In the genomic region with DNA sequence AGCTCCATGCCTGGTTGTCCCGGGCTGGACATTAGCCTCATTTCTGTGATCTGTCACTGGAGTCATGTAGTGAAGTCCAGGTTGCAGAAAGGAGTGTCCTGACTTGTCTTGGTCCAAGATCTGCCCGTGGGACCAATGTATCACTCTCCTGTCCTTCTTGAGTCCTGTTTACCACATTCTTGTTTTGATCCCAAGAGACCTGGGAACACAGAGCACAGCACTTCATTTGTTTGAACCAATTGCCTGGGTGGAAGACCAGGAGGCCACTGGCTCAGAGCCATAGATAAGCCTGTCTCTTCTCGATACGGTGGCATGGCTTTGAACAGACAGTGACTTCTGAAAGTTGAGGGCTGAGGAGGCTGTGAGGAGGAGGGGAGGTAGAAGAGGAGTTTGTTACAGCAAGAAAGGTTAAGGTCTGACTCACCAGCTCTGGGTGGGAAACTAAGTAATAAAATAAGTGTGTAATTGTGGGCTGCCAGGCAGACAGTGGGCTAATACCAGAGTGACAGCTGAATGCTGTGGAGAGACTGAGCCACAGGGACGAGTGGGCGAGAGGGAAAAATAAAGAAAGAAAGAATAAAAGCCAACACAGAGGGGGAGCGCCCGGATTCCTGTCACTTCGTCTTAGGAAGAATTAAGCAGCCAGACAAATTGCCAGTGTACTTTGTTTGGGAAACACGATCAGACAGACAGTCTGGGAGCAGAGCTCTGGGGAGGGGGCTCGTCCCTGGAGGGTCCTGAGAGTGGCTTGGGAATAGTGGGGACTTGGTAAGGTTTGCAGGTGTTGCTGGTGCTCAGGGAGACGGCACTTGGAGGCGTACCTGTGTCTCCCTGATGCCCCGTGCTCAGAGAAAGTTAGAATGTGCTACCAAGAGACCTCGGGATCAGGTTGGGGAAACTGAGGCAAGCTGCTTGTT, we compare ENCODE assay signal across 17 mouse cellular contexts. TPM values are rescaled to one million over a fixed set of nuclear protein-coding genes. Genes with fewer than 3 reads are reported as not detected.
A peak's percentile ranks its signal among the peaks of the same experiment; 100 is the strongest.
DNase-seq lines count a peak whose midpoint lies in the region; ATAC-seq and TF ChIP-seq lines count a peak whose summit lies in the region.
"Had no signal": no experiment of that assay in that cellular context is flagged by ENCODE, and none has a peak within 500 bp of the region (broad histone marks: within the 10 kb centered on the region; RNA-seq: fewer than 3 reads in every experiment).

No protein-coding gene starts in this region.

- TF ChIP-seq POLR2A in kidney, adult 2 months (IDR thresholded peaks at IDR 0.05; ENCODE audit: low read depth, low read length): no peak

- DNase-seq in adrenal gland, adult (ENCODE audit: inconsistent age in 2 of 2, low spot score in 1 of 2): peak; percentile 18 to 57
- no peak for DNase-seq in adrenal gland, adult 18-20 months (ENCODE audit: low spot score in 2 of 2)
- peak; percentile 62 for DNase-seq in kidney, adult 2 months
- no peak for DNase-seq in midbrain, embryonic 11.5 days (ENCODE audit: low spot score, missing footprints)
- no peak for DNase-seq in spleen, postnatal 36 days (ENCODE audit: low spot score in 2 of 2)
- DNase-seq: cerebellum, adult 18-20 months; heart, postnatal 36 days; lung, postnatal 36 days; thymus, adult 2 months had no signal

- TF ChIP-seq CTCF in kidney, adult 2 months (conservative IDR thresholded peaks at IDR 0.05; ENCODE audit: insufficient read depth, insufficient read length, low read depth, low read length): no peak

- H3K27me3 ChIP-seq in kidney, adult 2 months (replicated peaks; ENCODE audit: control insufficient read depth, insufficient read depth, low read length): no peaks in the 10 kb centered on the region
- H3K27me3 ChIP-seq in kidney, embryonic 14.5 days (ENCODE audit: control insufficient read depth, insufficient read depth, low read length): peaks cover 3% of the 10 kb centered on the region; the same call in 1 of the 2 replicates
- no peaks in the 10 kb centered on the region for H3K27me3 ChIP-seq in midbrain, embryonic 11.5 days (ENCODE audit: control insufficient read depth, insufficient read depth, low read length)
- H3K27me3 ChIP-seq in midbrain, embryonic 15.5 days (replicated peaks): no peaks in the 10 kb centered on the region

- H3K36me3 ChIP-seq in kidney, adult 2 months (ENCODE audit: control insufficient read depth, insufficient read depth, low read length): no peaks in the 10 kb centered on the region
- H3K36me3 ChIP-seq in kidney, embryonic 14.5 days (ENCODE audit: control insufficient read depth, insufficient read depth, low read length): no peaks in the 10 kb centered on the region
- no peaks in the 10 kb centered on the region for H3K36me3 ChIP-seq in midbrain, embryonic 11.5 days (ENCODE audit: control insufficient read depth, insufficient read depth, low read length)
- no peaks in the 10 kb centered on the region for H3K36me3 ChIP-seq in midbrain, embryonic 15.5 days (replicated peaks)

- 60% methylated on average over 15 of the region's 15 CpGs for WGBS in kidney, adult 2 months
- WGBS in kidney, embryonic 14.5 days: 46% methylated on average over 15 of the region's 15 CpGs
- 43% methylated on average over 15 of the region's 15 CpGs for WGBS in midbrain, embryonic 11.5 days
- 31% methylated on average over 15 of the region's 15 CpGs for WGBS in midbrain, embryonic 15.5 days

- H3K4me1 ChIP-seq in kidney, adult 2 months (ENCODE audit: control insufficient read depth, insufficient read depth, low read length): peaks cover 9% of the 10 kb centered on the region; the same call in 1 of the 2 replicates
- 0 out of 2 replicates have a peak, but pooled peaks cover 6% of the 10 kb centered on the region for H3K4me1 ChIP-seq in kidney, embryonic 14.5 days (ENCODE audit: control insufficient read depth, insufficient read depth, low read length)
- peaks cover 14% of the 10 kb centered on the region for H3K4me1 ChIP-seq in midbrain, embryonic 11.5 days (ENCODE audit: control insufficient read depth, insufficient read depth, low read length)
- peaks cover 6% of the 10 kb centered on the region; the same call in 1 of the 2 replicates for H3K4me1 ChIP-seq in midbrain, embryonic 15.5 days

- H3K9ac ChIP-seq in kidney, embryonic 14.5 days (ENCODE audit: low read depth, low read length): no peak overlapping the region
- no peak overlapping the region; the same call in 1 of the 2 replicates for H3K9ac ChIP-seq in midbrain, embryonic 11.5 days (ENCODE audit: low read length)
- H3K9ac ChIP-seq in midbrain, embryonic 15.5 days: no peak overlapping the region
- H3K9ac ChIP-seq: liver, embryonic 14.5 days had no signal

- ATAC-seq in kidney, embryonic 14.5 days (ENCODE audit: low FRiP score, low TSS enrichment): no peak
- ATAC-seq in midbrain, embryonic 11.5 days (ENCODE audit: low FRiP score): peak; percentile 75
- no peak for ATAC-seq in midbrain, embryonic 15.5 days (replicated peaks)
- 0 out of 2 replicates have a peak, but pooled peaks have one; percentile 45 for ATAC-seq in megakaryocyte-erythroid progenitor cell, adult 5-6 weeks (replicated peaks; ENCODE audit: low FRiP score, low TSS enrichment, poor library complexity, severe bottlenecking)

- H3K27ac ChIP-seq in kidney, adult 2 months (ENCODE audit: insufficient read depth, low read depth, low read length): peak overlapping the region; percentile 12; the same call in 1 of the 2 replicates
- H3K27ac ChIP-seq in kidney, embryonic 14.5 days (ENCODE audit: low read depth, low read length): no peak overlapping the region
- H3K27ac ChIP-seq in midbrain, embryonic 11.5 days (ENCODE audit: low read depth, low read length): no peak overlapping the region; the same call in 1 of the 2 replicates
- no peak overlapping the region for H3K27ac ChIP-seq in midbrain, embryonic 15.5 days
- H3K27ac ChIP-seq: liver, embryonic 14.5 days had no signal

- no peaks in the 10 kb centered on the region for H3K9me3 ChIP-seq in kidney, embryonic 14.5 days (ENCODE audit: control insufficient read depth, low read length)
- no peaks in the 10 kb centered on the region for H3K9me3 ChIP-seq in midbrain, embryonic 11.5 days (ENCODE audit: control insufficient read depth, low read length)
- H3K9me3 ChIP-seq in midbrain, embryonic 15.5 days: no peaks in the 10 kb centered on the region

- no peak overlapping the region for H3K4me3 ChIP-seq in kidney, adult 2 months (ENCODE audit: insufficient read depth, low read depth, low read length)
- H3K4me3 ChIP-seq in kidney, embryonic 14.5 days (ENCODE audit: low read length): no peak overlapping the region
- H3K4me3 ChIP-seq in midbrain, embryonic 11.5 days (ENCODE audit: low read depth, low read length): no peak overlapping the region
- H3K4me3 ChIP-seq in midbrain, embryonic 15.5 days: no peak overlapping the region
- H3K4me3 ChIP-seq: erythroblast, embryonic 14.5 days; myocyte had no signal

- H3K4me2 ChIP-seq in kidney, embryonic 14.5 days (replicated peaks; ENCODE audit: low read depth, low read length): no peak overlapping the region
- no peak overlapping the region for H3K4me2 ChIP-seq in midbrain, embryonic 11.5 days
- H3K4me2 ChIP-seq in midbrain, embryonic 15.5 days: no peak overlapping the region

RNA-seq across cellular contexts. Expression of a gene that starts 14.3 kb away (rescaled TPM):
- 1,000 to 10,000 TPM in 1 of 2 experiments, 100 to 1,000 TPM in 1; 776 to 1,425 TPM for total RNA-seq in adrenal gland, adult 18-20 months (2021)
- polyA plus RNA-seq in kidney, adult 2 months (2012; rRNA removed): 648 and 871 TPM in 2 replicates
- polyA plus RNA-seq in kidney, embryonic 14.5 days (2014; fragmentation: Nextera tagmentation; extraction: Ambion mirVana): 0.60 and 3.0 TPM in 2 replicates
- not detected in 2 replicates for polyA plus RNA-seq in midbrain, embryonic 11.5 days (2014; fragmentation: Nextera tagmentation; extraction: Ambion mirVana)
- not detected in 2 replicates for polyA plus RNA-seq in midbrain, embryonic 15.5 days (2015; fragmentation: Nextera tagmentation; extraction: Ambion mirVana)
- total RNA-seq in megakaryocyte-erythroid progenitor cell, adult 5-6 weeks (2014; fragmentation: Nextera tagmentation): not detected in 2 replicates
- not detected in 2 replicates for total RNA-seq in megakaryocyte-erythroid progenitor cell, adult 5-6 weeks (2017)
- total RNA-seq: left cerebral cortex, postnatal 14 days had no signal
- polyA plus RNA-seq: myocyte had no signal

RNA-seq across cellular contexts. Expression of a gene that starts 19.3 kb away (rescaled TPM):
- total RNA-seq in adrenal gland, adult 18-20 months (2021): not detected
- polyA plus RNA-seq in kidney, adult 2 months (2012; rRNA removed): 0.03 TPM in 2 replicates
- polyA plus RNA-seq in kidney, embryonic 14.5 days (2014; fragmentation: Nextera tagmentation; extraction: Ambion mirVana): 0.07 and 0.08 TPM in 2 replicates
- 0.08 TPM in 1 of 2 replicates, not detected in the other for polyA plus RNA-seq in midbrain, embryonic 11.5 days (2014; fragmentation: Nextera tagmentation; extraction: Ambion mirVana)
- 0.05 and 0.14 TPM in 2 replicates for polyA plus RNA-seq in midbrain, embryonic 15.5 days (2015; fragmentation: Nextera tagmentation; extraction: Ambion mirVana)
- total RNA-seq in megakaryocyte-erythroid progenitor cell, adult 5-6 weeks (2014; fragmentation: Nextera tagmentation): not detected in 2 replicates
- total RNA-seq in megakaryocyte-erythroid progenitor cell, adult 5-6 weeks (2017): not detected in 2 replicates
- total RNA-seq: left cerebral cortex, postnatal 14 days had no signal
- polyA plus RNA-seq: erythroblast, embryonic 14.5 days; myocyte; spleen, adult 2 months had no signal

Comparison
In these comparisons a context has a peak if more than half of its experiments do, and no peak if none do; other contexts are left out.
1. DNase-seq: peak in adrenal gland, adult (2 of 2) and kidney, adult 2 months (single experiment); none in adrenal gland, adult 18-20 months (0 of 2), midbrain, embryonic 11.5 days (single experiment) and spleen, postnatal 36 days (0 of 2).
2. ATAC-seq: peak in midbrain, embryonic 11.5 days (single experiment) and megakaryocyte-erythroid progenitor cell, adult 5-6 weeks (single experiment); none in kidney, embryonic 14.5 days (single experiment) and midbrain, embryonic 15.5 days (single experiment).
3. RNA of a gene that starts 14.3 kb away (polyA plus RNA-seq): 648 to 871 TPM in kidney, adult 2 months; 0.60 to 3.0 TPM in kidney, embryonic 14.5 days, not detected in midbrain, embryonic 11.5 days and not detected in midbrain, embryonic 15.5 days; every median in the first group is over 100 times any median in the second.